Mouse (Mus musculus) thymus, adult 2 months (tissue): ENCODE data around the gene Hk2.

Experiments
- CTCF ChIP-seq: fragments of 200-500 bp; IDR thresholded peaks from 2 replicates; pipeline ENCODE4 v1.5.1; 2012; ENCODE audit warnings: mild to moderate bottlenecking, control low read depth, low read length, moderate library complexity, borderline replicate concordance; ENCODE audit not compliant: control insufficient read depth, poor library complexity, insufficient read depth; ENCODE audit errors: extremely low read depth
- POLR2A ChIP-seq: fragments of 200-500 bp; IDR thresholded peaks from 2 replicates; pipeline ENCODE4 v1.6.1; 2012; ENCODE audit warnings: mild to moderate bottlenecking, low read length, control low read depth, moderate library complexity; ENCODE audit not compliant: control insufficient read depth, poor library complexity, insufficient read depth; ENCODE audit errors: extremely low read depth

- TF ChIP-seq CTCF: no peak
- no peak for TF ChIP-seq POLR2A
These were observed 15.0 kb downstream of the Hk2 start for GRCm38 (mm10) chr6:82759241-82759640.
